Mouse (Mus musculus): ENCODE results near the gene Ralbp1. TPM values are rescaled to one million over a fixed set of nuclear protein-coding genes. Genes with fewer than 3 reads are reported as not detected.
A peak's percentile ranks its signal among the peaks of the same experiment; 100 is the strongest.

The Ralbp1 gene
- polyA plus RNA-seq, 1 experiment: 60.5 TPM

GRCm38 (mm10) chr17:65919235-65919634 is 33.6 kb upstream of the Ralbp1 start:
- TF ChIP-seq CTCF (IDR thresholded peaks at IDR 0.05; ENCODE audit: insufficient read depth, low read length) (no peak), POLR2A (IDR thresholded peaks at IDR 0.05; ENCODE audit: borderline replicate concordance, extremely low read depth, low read depth, low read length) (no peak)
- 67% methylated on average over 3 of the region's 3 CpGs for WGBS
- H3K4me1 ChIP-seq (ENCODE audit: control insufficient read depth, insufficient read depth, low read length): 0 out of 2 replicates have a peak, but pooled peaks cover 5% of the 10 kb centered on the region
- no peak overlapping the region for H3K4me3 ChIP-seq (replicated peaks; ENCODE audit: extremely low read depth, low read depth, low read length)
- no peak for DNase-seq

GRCm38 (mm10) chr17:65916135-65916668 is 30.6 kb upstream of the Ralbp1 start:
- TF ChIP-seq CTCF (IDR thresholded peaks at IDR 0.05; ENCODE audit: insufficient read depth, low read length): no peak
- TF ChIP-seq POLR2A (IDR thresholded peaks at IDR 0.05; ENCODE audit: borderline replicate concordance, extremely low read depth, low read depth, low read length): peak; percentile 33; the same call in 1 of the 2 replicates
- DNase-seq: peak; percentile 74
- WGBS: 12% methylated on average over 8 of the region's 8 CpGs
- H3K4me3 ChIP-seq (replicated peaks; ENCODE audit: extremely low read depth, low read depth, low read length): peak overlapping the region; percentile 6
- H3K4me1 ChIP-seq (ENCODE audit: control insufficient read depth, insufficient read depth, low read length): 0 out of 2 replicates have a peak, but pooled peaks cover 8% of the 10 kb centered on the region

GRCm38 (mm10) chr17:65914083-65914482 is 28.5 kb upstream of the Ralbp1 start:
- WGBS: 56% methylated on average over 6 of the region's 6 CpGs
- no peak for TF ChIP-seq POLR2A (IDR thresholded peaks at IDR 0.05; ENCODE audit: borderline replicate concordance, extremely low read depth, low read depth, low read length)
- TF ChIP-seq CTCF (IDR thresholded peaks at IDR 0.05; ENCODE audit: insufficient read depth, low read length): no peak
- no peak overlapping the region for H3K4me3 ChIP-seq (replicated peaks; ENCODE audit: extremely low read depth, low read depth, low read length)
- no peak for DNase-seq
- 0 out of 2 replicates have a peak, but pooled peaks cover 8% of the 10 kb centered on the region for H3K4me1 ChIP-seq (ENCODE audit: control insufficient read depth, insufficient read depth, low read length)

- no peak for DNase-seq
- TF ChIP-seq CTCF (IDR thresholded peaks at IDR 0.05; ENCODE audit: insufficient read depth, low read length) (no peak), POLR2A (IDR thresholded peaks at IDR 0.05; ENCODE audit: borderline replicate concordance, extremely low read depth, low read depth, low read length) (no peak)
- WGBS: 89% methylated on average over 2 of the region's 2 CpGs
- no peak overlapping the region for H3K4me3 ChIP-seq (replicated peaks; ENCODE audit: extremely low read depth, low read depth, low read length)
- 0 out of 2 replicates have a peak, but pooled peaks cover 8% of the 10 kb centered on the region for H3K4me1 ChIP-seq (ENCODE audit: control insufficient read depth, insufficient read depth, low read length)
Observed at GRCm38 (mm10) chr17:65912202-65912601, 26.6 kb upstream of the Ralbp1 start.

- H3K4me3 ChIP-seq (replicated peaks; ENCODE audit: extremely low read depth, low read depth, low read length): no peak overlapping the region
- no peak for DNase-seq
- 70% methylated on average over 15 of the region's 15 CpGs for WGBS
- peaks cover 10% of the 10 kb centered on the region; the same call in 1 of the 2 replicates for H3K4me1 ChIP-seq (ENCODE audit: control insufficient read depth, insufficient read depth, low read length)
- TF ChIP-seq CTCF (IDR thresholded peaks at IDR 0.05; ENCODE audit: insufficient read depth, low read length): no peak
- TF ChIP-seq POLR2A (IDR thresholded peaks at IDR 0.05; ENCODE audit: borderline replicate concordance, extremely low read depth, low read depth, low read length): no peak
Observed at GRCm38 (mm10) chr17:65911285-65912069, 25.9 kb upstream of the Ralbp1 start.

GRCm38 (mm10) chr17:65908270-65908669 is 22.7 kb upstream of the Ralbp1 start:
- TF ChIP-seq CTCF (IDR thresholded peaks at IDR 0.05; ENCODE audit: insufficient read depth, low read length) (no peak), POLR2A (IDR thresholded peaks at IDR 0.05; ENCODE audit: borderline replicate concordance, extremely low read depth, low read depth, low read length) (no peak)
- H3K4me1 ChIP-seq (ENCODE audit: control insufficient read depth, insufficient read depth, low read length): peaks cover 3% of the 10 kb centered on the region; the same call in 1 of the 2 replicates
- DNase-seq: no peak
- no peak overlapping the region for H3K4me3 ChIP-seq (replicated peaks; ENCODE audit: extremely low read depth, low read depth, low read length)

GRCm38 (mm10) chr17:65906895-65907401 is 21.4 kb upstream of the Ralbp1 start:
- peaks cover 3% of the 10 kb centered on the region; the same call in 1 of the 2 replicates for H3K4me1 ChIP-seq (ENCODE audit: control insufficient read depth, insufficient read depth, low read length)
- H3K4me3 ChIP-seq (replicated peaks; ENCODE audit: extremely low read depth, low read depth, low read length): peak overlapping the region; percentile 49
- 18% methylated on average over 11 of the region's 11 CpGs for WGBS
- TF ChIP-seq POLR2A (IDR thresholded peaks at IDR 0.05; ENCODE audit: borderline replicate concordance, extremely low read depth, low read depth, low read length) (no peak), CTCF (IDR thresholded peaks at IDR 0.05; ENCODE audit: insufficient read depth, low read length) (no peak)
- DNase-seq: peak; percentile 39

- DNase-seq: peak; percentile 31
- 14% methylated on average over 11 of the region's 12 CpGs for WGBS
- TF ChIP-seq CTCF (IDR thresholded peaks at IDR 0.05; ENCODE audit: insufficient read depth, low read length) (no peak), POLR2A (IDR thresholded peaks at IDR 0.05; ENCODE audit: borderline replicate concordance, extremely low read depth, low read depth, low read length) (no peak)
- peak overlapping the region; percentile 1 for H3K4me3 ChIP-seq (replicated peaks; ENCODE audit: extremely low read depth, low read depth, low read length)
- H3K4me1 ChIP-seq (ENCODE audit: control insufficient read depth, insufficient read depth, low read length): peaks cover 3% of the 10 kb centered on the region; the same call in 1 of the 2 replicates
Observed at GRCm38 (mm10) chr17:65906313-65906894, 20.8 kb upstream of the Ralbp1 start.

- no peak for DNase-seq
- 82% methylated on average over 14 of the region's 14 CpGs for WGBS
- H3K4me3 ChIP-seq (replicated peaks; ENCODE audit: extremely low read depth, low read depth, low read length): no peak overlapping the region
- H3K4me1 ChIP-seq (ENCODE audit: control insufficient read depth, insufficient read depth, low read length): peaks cover 3% of the 10 kb centered on the region; the same call in 1 of the 2 replicates
- TF ChIP-seq POLR2A (IDR thresholded peaks at IDR 0.05; ENCODE audit: borderline replicate concordance, extremely low read depth, low read depth, low read length) (no peak), CTCF (IDR thresholded peaks at IDR 0.05; ENCODE audit: insufficient read depth, low read length) (no peak)
Observed at GRCm38 (mm10) chr17:65905241-65905640, 19.6 kb upstream of the Ralbp1 start.

All from lung, adult 2 months (tissue).